Mouse (Mus musculus) CD4-positive, CD25-positive, alpha-beta regulatory T cell, adult 9 weeks (primary cell): ENCODE results near the gene Naa20. TPM values are rescaled to one million over a fixed set of nuclear protein-coding genes. Genes with fewer than 3 reads are reported as not detected.

ENCODE experiments used
- polyA plus RNA-seq: library from polyadenylated mRNA; unstranded; fragments of 100-300 nt; shearing (Covaris generic); gene quantifications from one replicate; pipeline ENCODE4 v1.2.1, GENCODE M21; 2017

Gene Naa20
- 126 TPM for polyA plus RNA-seq

DNA sequence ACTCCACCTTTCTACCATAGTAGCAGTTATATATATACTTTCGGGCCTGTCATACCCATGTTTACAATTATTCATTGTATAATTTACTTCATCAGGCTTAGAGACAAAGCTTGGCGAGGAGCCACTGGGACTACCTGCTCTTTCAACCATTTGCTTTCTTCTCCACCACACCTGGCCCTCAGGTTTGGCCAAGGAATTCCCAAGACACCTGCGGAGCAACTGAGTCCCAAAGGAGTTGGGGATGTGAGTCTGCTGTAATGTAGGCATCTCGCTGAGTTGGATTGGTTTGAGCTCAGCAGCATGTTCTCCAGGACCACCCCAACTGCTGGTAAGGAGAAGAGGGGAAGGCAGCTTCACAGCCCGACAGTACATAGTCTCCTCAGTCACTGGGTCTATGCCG is at the start of gene Naa20:
TSS of gene Naa20 (plus strand) at position 239 of the 400 bp plus-strand sequence.

DNA sequence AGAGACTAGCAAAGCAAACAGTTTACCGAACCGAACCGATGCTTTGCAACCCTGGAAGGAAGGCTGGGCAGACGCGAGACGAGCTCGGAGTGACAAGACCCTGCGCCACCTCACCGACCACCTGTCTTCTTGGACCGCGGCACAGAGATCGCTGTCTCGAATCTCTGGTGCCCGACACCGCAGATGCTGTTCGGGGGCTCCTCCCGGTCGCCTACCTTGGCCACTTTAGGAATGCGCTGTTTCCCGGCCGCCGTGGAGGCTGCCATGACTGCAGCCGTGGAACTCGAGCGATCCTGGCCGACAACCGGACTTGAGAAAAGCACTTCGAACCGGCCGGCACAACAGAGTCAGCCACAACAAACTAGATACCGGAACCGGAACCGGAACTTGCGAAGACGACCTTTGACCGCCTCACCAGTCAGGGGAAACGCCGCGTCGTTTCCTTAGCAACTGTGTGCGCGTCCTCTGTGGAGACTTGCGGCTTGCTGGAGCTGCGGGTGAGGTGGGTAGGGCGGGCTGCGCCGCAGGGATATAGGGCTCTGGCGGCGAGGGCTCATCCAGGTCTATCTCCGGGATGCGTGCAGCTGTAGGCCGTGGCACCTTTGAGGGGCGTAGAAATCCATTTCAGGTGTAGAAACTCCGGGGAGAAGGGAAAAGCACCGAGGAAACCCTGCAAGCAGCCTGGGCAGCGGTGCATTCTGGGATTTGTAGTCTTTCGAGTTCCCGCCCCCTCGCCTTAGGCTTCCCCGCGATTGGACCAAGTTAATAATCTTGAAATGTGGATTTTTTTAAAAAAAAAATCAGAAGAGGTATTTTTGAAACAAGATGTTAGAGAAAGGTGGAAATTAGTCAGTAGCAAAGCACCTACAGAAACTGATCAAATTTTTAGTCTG is 32.7 kb downstream of the Naa20 start, which contains the start of the genes Cfap61 and Crnkl1:
TSS of gene Cfap61 (plus strand) at position 446 of the 893 bp plus-strand sequence.
TSS of gene Crnkl1 (minus strand) at position 676 of the 893 bp plus-strand sequence.

Other genes starting within 250 kb of the Naa20 start
- gene Rin2, start 226.9 kb upstream of the Naa20 start, polyA plus RNA-seq, result 3.4 TPM
- 0.30 TPM for gene Cfap61, start 32.7 kb downstream of the Naa20 start, polyA plus RNA-seq
- 63.2 TPM for gene Crnkl1, start 32.9 kb downstream of the Naa20 start, polyA plus RNA-seq